In genomic region chr9:73129875-73130274, GRCm38 (mm10) we compare ENCODE assay signal across 31 mouse cellular contexts. TPM values are rescaled to one million over a fixed set of nuclear protein-coding genes. Genes with fewer than 3 reads are reported as not detected.
A peak's percentile ranks its signal among the peaks of the same experiment; 100 is the strongest.
DNase-seq lines count a peak whose midpoint lies in the region; ATAC-seq and TF ChIP-seq lines count a peak whose summit lies in the region.
"Had no signal": no experiment of that assay in that cellular context is flagged by ENCODE, and none has a peak within 500 bp of the region (broad histone marks: within the 10 kb centered on the region; RNA-seq: fewer than 3 reads in every experiment).

No protein-coding gene starts in this region.

- DNase-seq in kidney, adult 2 months = peak; percentile 36
- no peak for DNase-seq in kidney, adult 18-20 months
- no peak for DNase-seq in midbrain, embryonic 11.5 days (ENCODE audit: low spot score, missing footprints)
- peak; percentile 49 for DNase-seq in brain, embryonic 14.5 days (ENCODE audit: low read depth)
- peak; percentile 30 for DNase-seq in retina, postnatal 7 days (ENCODE audit: low read depth, low spot score)
- DNase-seq: adrenal gland, postnatal 10 days; cerebellum, adult 11 months; cerebellum, adult 9-10 months; embryo, embryonic 11 days; forebrain, postnatal 0 days; heart, adult 2 months; heart, postnatal 4 days; liver, embryonic 13.5 days; lung, adult 18-20 months; lung, postnatal 10 days; thymus, postnatal 14 days had no signal

- TF ChIP-seq CTCF in kidney, adult 2 months (conservative IDR thresholded peaks at IDR 0.05; ENCODE audit: insufficient read depth, insufficient read length, low read depth, low read length) = no peak
- no peak for TF ChIP-seq CTCF in brain, embryonic 14.5 days (IDR thresholded peaks at IDR 0.05; ENCODE audit: borderline replicate concordance, extremely low read depth, insufficient read depth, insufficient read length)

- 41% methylated on average over 8 of the region's 8 CpGs for WGBS in kidney, adult 2 months
- WGBS in midbrain, embryonic 13.5 days = 55% methylated on average over 8 of the region's 8 CpGs
- WGBS in midbrain, embryonic 11.5 days = 65% methylated on average over 8 of the region's 8 CpGs
- 81% methylated on average over 8 of the region's 8 CpGs for WGBS in forebrain, embryonic 12.5 days

- H3K4me1 ChIP-seq in kidney, adult 2 months (ENCODE audit: control insufficient read depth, insufficient read depth, low read length) = no peaks in the 10 kb centered on the region; the same call in 1 of the 2 replicates
- H3K4me1 ChIP-seq in midbrain, embryonic 13.5 days (replicated peaks) = no peaks in the 10 kb centered on the region
- H3K4me1 ChIP-seq in midbrain, embryonic 11.5 days (ENCODE audit: control insufficient read depth, insufficient read depth, low read length) = 0 out of 2 replicates have a peak, but pooled peaks cover 3% of the 10 kb centered on the region
- no peaks in the 10 kb centered on the region; the same call in 1 of the 2 replicates for H3K4me1 ChIP-seq in forebrain, embryonic 12.5 days
- H3K4me1 ChIP-seq: embryonic facial prominence, embryonic 13.5 days; forebrain, embryonic 10.5 days; heart, embryonic 12.5 days; hindbrain, embryonic 13.5 days; limb, embryonic 10.5 days; limb, embryonic 15.5 days; neural tube, embryonic 15.5 days had no signal

- H3K4me2 ChIP-seq in midbrain, embryonic 13.5 days (replicated peaks) = no peak overlapping the region
- H3K4me2 ChIP-seq in midbrain, embryonic 11.5 days = no peak overlapping the region
- H3K4me2 ChIP-seq in forebrain, embryonic 12.5 days = no peak overlapping the region
- H3K4me2 ChIP-seq: embryonic facial prominence, embryonic 13.5 days; heart, embryonic 12.5 days; hindbrain, embryonic 13.5 days; limb, embryonic 15.5 days; liver, embryonic 13.5 days; neural tube, embryonic 15.5 days had no signal

- no peak overlapping the region for H3K27ac ChIP-seq in kidney, adult 2 months (ENCODE audit: insufficient read depth, low read depth, low read length)
- no peak overlapping the region for H3K27ac ChIP-seq in midbrain, embryonic 13.5 days
- no peak overlapping the region for H3K27ac ChIP-seq in midbrain, embryonic 11.5 days (ENCODE audit: low read depth, low read length)
- no peak overlapping the region for H3K27ac ChIP-seq in forebrain, embryonic 12.5 days
- H3K27ac ChIP-seq: embryonic facial prominence, embryonic 13.5 days; forebrain, embryonic 10.5 days; heart, adult 2 months; hindbrain, embryonic 13.5 days; limb, embryonic 10.5 days; limb, embryonic 15.5 days; liver, embryonic 13.5 days; macrophage; neural tube, embryonic 15.5 days had no signal

- H3K27me3 ChIP-seq in kidney, adult 2 months (replicated peaks; ENCODE audit: control insufficient read depth, insufficient read depth, low read length) = no peaks in the 10 kb centered on the region
- no peaks in the 10 kb centered on the region for H3K27me3 ChIP-seq in midbrain, embryonic 13.5 days
- no peaks in the 10 kb centered on the region for H3K27me3 ChIP-seq in midbrain, embryonic 11.5 days (ENCODE audit: control insufficient read depth, insufficient read depth, low read length)
- no peaks in the 10 kb centered on the region for H3K27me3 ChIP-seq in forebrain, embryonic 12.5 days
- H3K27me3 ChIP-seq: CH12.LX; embryonic facial prominence, embryonic 13.5 days; heart, embryonic 12.5 days; hindbrain, embryonic 13.5 days; limb, embryonic 15.5 days; liver, embryonic 13.5 days; neural tube, embryonic 15.5 days had no signal

- no peak for TF ChIP-seq POLR2A in kidney, adult 2 months (IDR thresholded peaks at IDR 0.05; ENCODE audit: low read depth, low read length)
- no peak for TF ChIP-seq POLR2A in brain, embryonic 14.5 days (IDR thresholded peaks at IDR 0.05; ENCODE audit: borderline replicate concordance, extremely low read depth, insufficient read depth, insufficient read length, poor library complexity, severe bottlenecking)

- H3K9me3 ChIP-seq in midbrain, embryonic 13.5 days = no peaks in the 10 kb centered on the region
- H3K9me3 ChIP-seq in midbrain, embryonic 11.5 days (ENCODE audit: control insufficient read depth, low read length) = no peaks in the 10 kb centered on the region
- no peaks in the 10 kb centered on the region for H3K9me3 ChIP-seq in forebrain, embryonic 12.5 days
- H3K9me3 ChIP-seq: embryonic facial prominence, embryonic 13.5 days; forebrain, embryonic 10.5 days; heart, embryonic 12.5 days; hindbrain, embryonic 13.5 days; limb, embryonic 10.5 days; limb, embryonic 15.5 days; liver, embryonic 13.5 days; neural tube, embryonic 15.5 days had no signal

- no peak overlapping the region for H3K9ac ChIP-seq in midbrain, embryonic 13.5 days (replicated peaks)
- H3K9ac ChIP-seq in midbrain, embryonic 11.5 days (ENCODE audit: low read length) = no peak overlapping the region
- H3K9ac ChIP-seq in forebrain, embryonic 12.5 days = no peak overlapping the region
- H3K9ac ChIP-seq: embryonic facial prominence, embryonic 13.5 days; forebrain, postnatal 0 days; heart, embryonic 12.5 days; hindbrain, embryonic 13.5 days; limb, embryonic 15.5 days; liver, embryonic 13.5 days; neural tube, embryonic 15.5 days had no signal

- H3K36me3 ChIP-seq in kidney, adult 2 months (ENCODE audit: control insufficient read depth, insufficient read depth, low read length) = peaks cover 1% of the 10 kb centered on the region; the same call in 1 of the 2 replicates
- H3K36me3 ChIP-seq in midbrain, embryonic 13.5 days = peaks cover 52% of the 10 kb centered on the region
- H3K36me3 ChIP-seq in midbrain, embryonic 11.5 days (ENCODE audit: control insufficient read depth, insufficient read depth, low read length) = peaks cover 4% of the 10 kb centered on the region; the same call in 1 of the 2 replicates
- H3K36me3 ChIP-seq in forebrain, embryonic 12.5 days (replicated peaks) = peaks cover 43% of the 10 kb centered on the region

- H3K4me3 ChIP-seq in kidney, adult 2 months (ENCODE audit: insufficient read depth, low read depth, low read length) = no peak overlapping the region
- no peak overlapping the region for H3K4me3 ChIP-seq in midbrain, embryonic 13.5 days (replicated peaks)
- no peak overlapping the region for H3K4me3 ChIP-seq in midbrain, embryonic 11.5 days (ENCODE audit: low read depth, low read length)
- H3K4me3 ChIP-seq in forebrain, embryonic 12.5 days (replicated peaks) = no peak overlapping the region
- H3K4me3 ChIP-seq: embryonic facial prominence, embryonic 13.5 days; forebrain, embryonic 10.5 days; heart, adult 2 months; heart, embryonic 12.5 days; hindbrain, embryonic 13.5 days; limb, embryonic 10.5 days; limb, embryonic 15.5 days; liver, embryonic 13.5 days; neural tube, embryonic 15.5 days had no signal

- ATAC-seq in midbrain, embryonic 13.5 days = peak; percentile 56; the same call in 1 of the 2 replicates
- no peak for ATAC-seq in midbrain, embryonic 11.5 days (ENCODE audit: low FRiP score)
- no peak for ATAC-seq in forebrain, embryonic 12.5 days (ENCODE audit: low FRiP score)
- ATAC-seq: forebrain, postnatal 0 days; intestine, embryonic 16.5 days had no signal

RNA-seq across cellular contexts. Expression of gene Rsl24d1, which starts 16.6 kb away (rescaled TPM):
- 17.7 and 24.5 TPM in 2 replicates for polyA plus RNA-seq in kidney, adult 2 months (2012; rRNA removed)
- polyA plus RNA-seq in midbrain, embryonic 13.5 days (2015; fragmentation: Nextera tagmentation; extraction: Ambion mirVana) = 120 and 123 TPM in 2 replicates
- polyA plus RNA-seq in midbrain, embryonic 11.5 days (2014; fragmentation: Nextera tagmentation; extraction: Ambion mirVana) = 172 and 184 TPM in 2 replicates
- polyA plus RNA-seq in brain, embryonic 14.5 days (2012; rRNA removed) = 64.6 and 72.0 TPM in 2 replicates
- polyA plus RNA-seq in forebrain, embryonic 12.5 days (2016; fragmentation: Nextera tagmentation; extraction: Ambion mirVana) = 133 and 137 TPM in 2 replicates

RNA-seq across cellular contexts. Expression of gene Gm20509, which starts 27.6 kb away (rescaled TPM):
- polyA plus RNA-seq in kidney, adult 2 months (2012; rRNA removed) = not detected in 2 replicates
- polyA plus RNA-seq in midbrain, embryonic 13.5 days (2015; fragmentation: Nextera tagmentation; extraction: Ambion mirVana) = not detected in 2 replicates
- polyA plus RNA-seq in midbrain, embryonic 11.5 days (2014; fragmentation: Nextera tagmentation; extraction: Ambion mirVana) = not detected in 2 replicates
- 0.10 TPM in 1 of 2 replicates, not detected in the other for polyA plus RNA-seq in brain, embryonic 14.5 days (2012; rRNA removed)
- polyA plus RNA-seq in forebrain, embryonic 12.5 days (2016; fragmentation: Nextera tagmentation; extraction: Ambion mirVana) = not detected in 2 replicates
- polyA plus RNA-seq: C2C12; embryonic facial prominence, embryonic 13.5 days; forebrain, embryonic 10.5 days; forebrain, postnatal 0 days; heart, adult 2 months; heart, embryonic 12.5 days; heart, postnatal 0 days; hindbrain, embryonic 13.5 days; intestine, embryonic 16.5 days; limb, embryonic 10.5 days; limb, embryonic 15.5 days; liver, embryonic 13.5 days; macrophage; neural tube, embryonic 15.5 days; urinary bladder, adult 2 months had no signal

RNA-seq across cellular contexts. Expression of gene Khdc3, which starts 28.2 kb away (rescaled TPM):
- 0.07 and 0.19 TPM in 2 replicates for polyA plus RNA-seq in kidney, adult 2 months (2012; rRNA removed)
- polyA plus RNA-seq in midbrain, embryonic 13.5 days (2015; fragmentation: Nextera tagmentation; extraction: Ambion mirVana) = 0.12 TPM in 1 of 2 replicates, not detected in the other
- polyA plus RNA-seq in midbrain, embryonic 11.5 days (2014; fragmentation: Nextera tagmentation; extraction: Ambion mirVana) = not detected in 2 replicates
- polyA plus RNA-seq in brain, embryonic 14.5 days (2012; rRNA removed) = 0.09 TPM in 1 of 2 replicates, not detected in the other
- not detected in 2 replicates for polyA plus RNA-seq in forebrain, embryonic 12.5 days (2016; fragmentation: Nextera tagmentation; extraction: Ambion mirVana)
- polyA plus RNA-seq: C2C12; embryonic facial prominence, embryonic 13.5 days; forebrain, embryonic 10.5 days; heart, adult 2 months; heart, embryonic 12.5 days; heart, postnatal 0 days; hindbrain, embryonic 13.5 days; intestine, embryonic 16.5 days; limb, embryonic 10.5 days; macrophage had no signal

Comparison
In these comparisons a context has a peak if more than half of its experiments do, and no peak if none do; other contexts are left out.
1. DNase-seq: peak in kidney, adult 2 months (single experiment), brain, embryonic 14.5 days (single experiment) and retina, postnatal 7 days (single experiment); none in kidney, adult 18-20 months (single experiment) and midbrain, embryonic 11.5 days (single experiment).